Mouse (Mus musculus): ENCODE results near the gene Cbs.

Cbs gene

GRCm38 (mm10) chr17:31636942-31637811, at the start of gene Cbs:
Gene Cbs, minus strand, starts transcription at chr17:31637238.
- peak; percentile 70 for DNase-seq (ENCODE audit: low spot score)

DNA sequence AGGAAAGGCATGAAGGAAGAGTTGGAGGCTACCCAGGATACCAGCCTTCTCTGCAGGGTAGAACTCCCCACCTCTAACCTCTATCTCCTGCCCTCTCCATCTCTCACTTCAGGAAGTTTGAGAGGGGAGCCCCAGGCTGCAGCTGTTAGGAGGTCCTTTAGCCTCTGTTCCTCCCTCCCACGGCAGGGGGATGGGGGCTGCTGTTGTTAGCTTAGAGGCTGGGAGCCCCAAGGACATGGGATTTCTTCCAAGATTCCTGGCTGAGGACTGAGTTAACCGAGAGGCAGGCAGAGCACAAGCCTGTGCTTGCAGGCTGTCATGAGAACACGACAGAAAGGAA, 49.2 kb upstream of the Cbs start:
- peak; percentile 38 for DNase-seq (ENCODE audit: low spot score)

- DNase-seq (ENCODE audit: low spot score) = peak; percentile 83
Measured at GRCm38 (mm10) chr17:31685514-31686224, 48.6 kb upstream of the Cbs start.

DNA sequence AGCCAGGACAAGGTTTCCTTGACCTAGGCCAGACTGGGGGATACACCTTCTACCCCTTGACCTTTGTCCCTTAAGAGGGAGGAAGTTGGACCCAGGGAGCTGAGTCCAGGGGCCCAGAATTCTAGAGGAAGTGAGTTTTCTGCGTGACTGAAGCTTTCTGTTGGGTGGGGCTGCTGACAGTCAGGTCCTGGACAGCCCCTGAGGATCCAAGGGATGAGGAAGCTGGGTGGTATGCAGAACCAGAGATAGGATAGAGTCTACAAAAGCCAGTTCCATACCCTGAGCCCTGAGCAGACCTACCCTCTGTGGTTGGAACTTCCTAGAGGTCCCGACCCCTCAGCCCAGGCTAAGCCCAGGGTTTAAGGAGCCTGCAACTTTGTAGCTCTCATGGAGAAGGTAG, 43.4 kb upstream of the Cbs start:
- no peak for DNase-seq (ENCODE audit: low spot score)

GRCm38 (mm10) chr17:31677507-31677906, 40.5 kb upstream of the Cbs start, which contains the start of gene Cryaa:
Gene Cryaa, plus strand, starts transcription at chr17:31677807.
- DNase-seq (ENCODE audit: low spot score) = no peak

DNA sequence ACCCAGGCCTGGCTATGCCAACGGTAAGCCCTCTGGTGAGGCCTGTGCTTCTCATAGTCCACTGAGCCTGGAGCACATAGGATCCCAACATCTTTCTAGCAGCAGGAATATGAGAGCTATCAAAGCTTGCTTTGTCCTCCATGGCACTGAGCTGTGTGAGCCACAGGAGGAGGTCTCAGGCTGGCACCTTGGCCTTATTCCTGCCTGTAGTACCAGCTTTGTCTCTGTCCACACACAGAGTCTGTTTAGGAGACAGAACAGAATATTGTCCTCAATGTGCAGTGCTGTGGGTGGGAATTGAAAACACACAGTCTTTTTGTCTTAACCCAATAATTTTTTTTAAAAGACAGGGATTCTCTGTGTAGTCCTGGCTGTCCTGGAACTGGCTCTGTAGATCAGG, 37.4 kb upstream of the Cbs start:
- no peak for DNase-seq (ENCODE audit: low spot score)

DNA sequence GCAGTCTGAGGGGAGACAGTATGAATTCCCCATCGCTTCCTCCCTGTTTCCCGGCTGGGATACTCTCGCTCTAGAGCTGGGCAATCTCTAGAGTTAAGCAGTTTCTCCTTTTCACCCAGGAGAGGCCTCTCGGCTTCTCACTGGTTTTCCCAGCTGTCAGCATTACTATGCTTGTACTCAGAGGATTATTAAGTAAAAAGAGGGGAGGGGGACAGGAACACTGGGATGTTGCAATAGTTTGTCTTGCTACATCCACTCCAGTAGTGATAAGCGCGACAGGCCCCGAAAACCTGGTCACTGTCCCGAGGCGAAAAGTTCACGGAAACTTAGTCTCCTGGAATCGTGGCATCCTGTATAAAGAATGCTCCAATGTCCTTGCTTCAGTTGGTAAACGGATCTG, 35.2 kb upstream of the Cbs start:
- DNase-seq (ENCODE audit: low spot score) = no peak

- DNase-seq (ENCODE audit: low spot score) = no peak
Measured at GRCm38 (mm10) chr17:31671698-31672097, 34.7 kb upstream of the Cbs start.

GRCm38 (mm10) chr17:31670163-31670562, 33.1 kb upstream of the Cbs start:
- no peak for DNase-seq (ENCODE audit: low spot score)

- DNase-seq (ENCODE audit: low spot score) = no peak
Measured at GRCm38 (mm10) chr17:31668306-31668705, 31.3 kb upstream of the Cbs start.

- peak; percentile 75 for DNase-seq (ENCODE audit: low spot score)
Measured at GRCm38 (mm10) chr17:31664760-31665159, 27.7 kb upstream of the Cbs start.

DNA sequence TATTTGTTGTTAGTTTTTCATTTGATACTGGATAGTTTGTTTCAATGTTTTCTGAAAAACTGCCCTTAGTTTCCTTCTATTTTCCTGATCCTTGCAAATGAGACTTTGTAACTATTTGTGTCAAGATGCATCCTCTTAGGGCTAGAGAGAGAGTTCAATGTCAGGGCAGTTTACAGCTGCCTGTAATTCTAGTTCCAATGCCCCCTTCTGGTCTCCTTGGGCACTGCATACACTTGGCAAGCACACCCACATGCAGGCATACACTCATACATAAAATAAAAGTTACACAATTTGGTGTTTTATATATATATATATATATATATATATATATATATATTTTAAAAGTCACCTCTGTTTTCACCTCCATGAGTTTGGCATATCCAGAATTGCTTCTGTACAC, 25.8 kb upstream of the Cbs start:
- no peak for DNase-seq (ENCODE audit: low spot score)

GRCm38 (mm10) chr17:31660661-31661250, 23.7 kb upstream of the Cbs start:
- DNase-seq (ENCODE audit: low spot score) = no peak

- peak; percentile 97 for DNase-seq (ENCODE audit: low spot score)
Measured at GRCm38 (mm10) chr17:31658468-31659185, 21.6 kb upstream of the Cbs start, which contains the start of gene U2af1. Gene U2af1, minus strand, starts transcription at chr17:31658892.

GRCm38 (mm10) chr17:31658136-31658467, 21.1 kb upstream of the Cbs start:
- no peak for DNase-seq (ENCODE audit: low spot score)

DNA sequence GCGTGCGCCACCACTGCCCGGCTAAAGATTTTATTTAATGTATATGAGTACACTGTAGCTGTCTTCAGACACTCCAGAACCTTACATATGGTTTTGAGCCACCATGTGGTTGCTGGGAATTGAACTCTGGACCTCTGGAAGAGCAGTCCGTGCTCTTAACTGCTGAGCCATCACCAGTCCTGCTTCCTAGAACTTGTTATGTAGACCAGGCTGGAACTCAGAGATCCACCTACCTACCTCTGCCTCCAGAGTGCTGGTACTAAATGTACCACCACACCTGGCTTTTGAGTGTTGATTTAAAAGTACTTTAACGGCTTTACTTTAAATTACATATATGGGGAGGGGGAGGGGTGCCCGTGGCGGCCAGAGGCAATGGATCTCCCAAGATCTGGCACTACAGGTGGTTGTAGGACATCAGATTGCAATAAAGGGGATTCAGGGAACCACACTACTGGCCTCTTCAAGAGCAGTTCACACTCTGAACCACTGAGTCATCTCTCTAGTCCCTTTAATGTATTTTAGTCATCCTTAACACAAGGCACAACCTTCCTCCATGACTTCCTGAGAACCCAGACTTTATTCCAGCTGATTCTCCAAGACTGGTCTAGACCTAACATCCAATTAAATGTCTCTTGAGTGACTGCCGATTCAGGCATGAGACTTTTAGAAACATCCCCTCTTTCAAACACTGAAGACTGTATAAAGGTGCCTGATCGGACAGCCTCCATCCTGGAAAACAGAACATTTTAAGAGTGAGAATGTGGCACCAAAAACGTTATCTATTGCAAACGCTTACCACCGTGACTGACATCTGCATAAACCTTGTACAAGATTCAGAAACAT, 20.3 kb upstream of the Cbs start:
- no peak for DNase-seq (ENCODE audit: low spot score)

DNA sequence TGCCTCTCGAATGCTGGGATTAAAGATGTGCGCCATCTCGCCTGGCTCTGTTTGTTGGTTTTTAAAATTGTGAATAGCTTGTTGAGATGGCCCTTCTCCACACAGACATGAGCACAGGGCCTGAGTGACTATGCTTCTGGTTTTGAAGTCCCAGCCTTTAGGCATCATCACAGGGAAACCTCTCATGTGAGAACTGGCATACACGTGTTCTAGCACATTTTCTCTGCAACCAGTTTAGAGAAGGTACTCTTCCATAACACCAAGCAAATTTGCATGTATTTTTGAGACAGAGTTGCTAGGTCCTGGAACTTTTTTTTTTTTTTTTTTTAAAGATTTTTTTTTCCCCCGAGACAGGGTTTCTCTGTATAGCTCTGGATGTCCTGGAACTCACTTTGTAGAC, 19.6 kb upstream of the Cbs start:
- DNase-seq (ENCODE audit: low spot score) = no peak

DNA sequence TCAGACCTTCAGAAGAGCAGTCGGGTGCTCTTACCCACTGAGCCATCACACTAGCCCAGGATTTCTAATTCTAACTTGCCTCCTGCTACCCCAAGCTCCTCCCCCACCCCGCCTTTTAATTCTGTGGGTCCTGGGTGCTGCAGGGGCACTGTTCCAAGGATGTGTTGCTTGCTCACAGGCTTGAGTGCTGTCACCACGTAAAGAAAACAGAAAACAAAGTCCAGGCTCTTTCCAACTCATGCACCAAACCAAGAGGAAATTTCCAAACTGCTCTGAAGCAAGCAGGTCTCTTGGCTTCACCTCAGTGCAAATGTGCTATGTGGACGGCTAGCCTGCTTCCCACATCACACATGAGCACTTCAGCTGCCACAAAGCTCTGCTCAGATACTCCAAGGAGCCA, 18.3 kb upstream of the Cbs start:
- no peak for DNase-seq (ENCODE audit: low spot score)

DNA sequence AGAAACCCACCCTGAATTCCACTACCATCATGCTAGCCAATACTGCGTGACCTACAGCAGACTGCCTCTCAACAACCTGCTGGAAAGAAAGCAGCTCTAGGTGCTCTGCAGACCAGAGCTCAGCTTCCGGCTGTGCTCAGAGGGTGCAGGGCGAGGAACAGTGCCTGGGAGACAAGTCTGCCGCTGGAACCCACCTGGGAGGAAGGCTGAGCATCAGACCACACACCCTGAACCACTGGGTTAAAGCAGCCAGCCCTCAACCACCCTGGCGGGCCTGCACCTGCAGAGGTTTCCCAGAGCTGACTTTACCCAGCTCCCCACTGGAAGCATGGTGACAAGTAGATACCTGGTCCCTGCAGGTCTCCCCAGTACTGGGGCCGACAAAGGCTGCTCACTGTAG, 16.2 kb upstream of the Cbs start:
- no peak for DNase-seq (ENCODE audit: low spot score)

DNA sequence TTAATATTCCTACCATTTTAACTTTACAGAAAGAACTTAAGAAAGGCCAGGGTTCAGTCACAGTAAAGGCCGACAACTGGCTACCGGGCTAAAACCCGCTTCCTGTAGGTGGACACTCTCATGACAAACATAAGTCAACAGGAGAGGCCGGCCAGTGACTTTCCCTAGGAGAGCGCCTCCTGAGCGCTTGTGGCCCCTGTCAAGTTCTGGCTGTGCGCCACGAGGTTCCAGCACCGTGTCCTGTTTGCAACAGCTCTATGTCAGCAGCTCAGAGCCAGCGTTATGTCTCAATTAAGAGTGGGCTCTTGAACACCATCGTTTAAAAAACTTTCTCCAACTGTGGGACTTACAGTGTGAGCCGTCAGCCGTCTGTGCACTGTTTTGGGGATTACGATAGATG, 15.1 kb upstream of the Cbs start:
- no peak for DNase-seq (ENCODE audit: low spot score)

- DNase-seq (ENCODE audit: low spot score) = no peak
Measured at GRCm38 (mm10) chr17:31646199-31647002, 9.4 kb upstream of the Cbs start.

Data from ovary, postnatal 14 days (tissue).